34 mouse cellular contexts compared by ENCODE assay signal in the genomic region with DNA sequence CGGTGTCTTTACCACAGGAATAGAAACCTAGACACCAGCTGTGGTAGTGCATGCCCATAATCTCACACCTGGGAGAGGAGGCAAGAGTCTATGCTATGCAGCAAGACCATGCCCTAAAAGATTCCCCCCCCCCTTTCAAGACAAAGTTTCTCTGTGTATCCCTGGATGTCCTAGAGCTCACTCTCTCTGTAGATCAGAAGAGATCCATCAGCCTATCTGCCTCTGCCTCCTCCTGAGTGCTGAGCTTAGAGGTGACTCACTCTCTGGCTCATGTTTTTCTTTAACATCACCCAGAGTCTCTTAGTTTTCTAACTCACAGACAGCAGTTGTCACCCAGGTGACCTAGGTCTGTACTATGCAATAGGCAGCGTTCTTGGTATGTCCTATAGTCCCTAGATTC. TPM values are rescaled to one million over a fixed set of nuclear protein-coding genes. Genes with fewer than 3 reads are reported as not detected.
"Had no signal": no experiment of that assay in that cellular context is flagged by ENCODE, and none has a peak within 500 bp of the region (broad histone marks: within the 10 kb centered on the region; RNA-seq: fewer than 3 reads in every experiment).

No protein-coding gene starts in this region.

- DNase-seq: heart, postnatal 14 days; heart, postnatal 36 days; kidney, adult 18-20 months; kidney, adult 2 months; kidney, adult 8-10 months; kidney, adult 9 months; kidney, postnatal 10 days; kidney, postnatal 14 days; kidney, postnatal 25 days; kidney, postnatal 36 days; kidney, postnatal 4 days; layer of hippocampus, adult 9-11 months; layer of hippocampus, postnatal 36 days had no signal

RNA-seq across cellular contexts. Expression of a gene that starts 4.8 kb away (rescaled TPM):
- total RNA-seq: hematopoietic stem cell, adult 5-6 weeks had no signal
- polyA plus RNA-seq: heart, embryonic 14.5 days; inflammation-experienced regulatory T-cells, adult 6 months had no signal

RNA-seq across cellular contexts. Expression of a gene that starts 54.9 kb away (rescaled TPM):
- total RNA-seq: heart, postnatal 10 days; heart, postnatal 14 days; heart, postnatal 25 days; heart, postnatal 36 days; hematopoietic stem cell, adult 5-6 weeks; hindbrain, postnatal 0 days; layer of hippocampus, adult 18-20 months; layer of hippocampus, adult 2 months; layer of hippocampus, adult 8-10 months; layer of hippocampus, postnatal 10 days; layer of hippocampus, postnatal 14 days; layer of hippocampus, postnatal 25 days; layer of hippocampus, postnatal 36 days; left cerebral cortex, adult 18-20 months; left cerebral cortex, adult 2 months; left cerebral cortex, adult 8-10 months had no signal
- polyA plus RNA-seq: hindbrain, embryonic 14.5 days; hindbrain, embryonic 16.5 days; hindbrain, postnatal 0 days; intestine, embryonic 14.5 days; intestine, postnatal 0 days; kidney, adult 2 months; kidney, postnatal 0 days; large intestine, adult 2 months had no signal
